Mouse (Mus musculus): Measurements from ENCODE around the gene Ms4a6b. TPM values are rescaled to one million over a fixed set of nuclear protein-coding genes. Genes with fewer than 3 reads are reported as not detected.
"Not testable (repeated sequence)": the region's sequence is repeated elsewhere in the genome, so short reads cannot be mapped to it uniquely, and the experiment has no call there.

Ms4a6b gene
- polyA plus RNA-seq, 1 experiment from 2014 or later = 0.33 TPM

GRCm38 (mm10) chr19:11544383-11544782, 28.1 kb downstream of the Ms4a6b start:
- not testable (repeated sequence) for H3K27me3 ChIP-seq (ENCODE audit: control insufficient read depth, insufficient read depth, low read length); ATAC-seq (ENCODE audit: low read depth); H3K4me1 ChIP-seq (ENCODE audit: control insufficient read depth, insufficient read depth, low read length); H3K4me3 ChIP-seq (ENCODE audit: low read depth, low read length); H3K27ac ChIP-seq (ENCODE audit: low read depth, low read length); H3K36me3 ChIP-seq (ENCODE audit: control insufficient read depth, insufficient read depth, low read length); H3K9me3 ChIP-seq (ENCODE audit: control insufficient read depth, low read length); H3K4me2 ChIP-seq (ENCODE audit: low read depth, low read length); H3K9ac ChIP-seq (replicated peaks; ENCODE audit: low read depth, low read length)
- 92% methylated on average over 2 of the region's 2 CpGs for WGBS

- Histone ChIP-seq H3K36me3 (ENCODE audit: control insufficient read depth, insufficient read depth, low read length) (no peaks in the 10 kb centered on the region), H3K4me2 (ENCODE audit: low read depth, low read length) (no peak overlapping the region), H3K4me3 (ENCODE audit: low read depth, low read length) (no peak overlapping the region), H3K9me3 (ENCODE audit: control insufficient read depth, low read length) (no peaks in the 10 kb centered on the region), H3K27me3 (ENCODE audit: control insufficient read depth, insufficient read depth, low read length) (no peaks in the 10 kb centered on the region), H3K27ac (ENCODE audit: low read depth, low read length) (no peak overlapping the region), H3K4me1 (ENCODE audit: control insufficient read depth, insufficient read depth, low read length) (no peaks in the 10 kb centered on the region), H3K9ac (replicated peaks; ENCODE audit: low read depth, low read length) (no peak overlapping the region)
- ATAC-seq (ENCODE audit: low read depth) = no peak
Measured at GRCm38 (mm10) chr19:11547911-11548310, 31.6 kb downstream of the Ms4a6b start.

- Histone ChIP-seq H3K36me3 (ENCODE audit: control insufficient read depth, insufficient read depth, low read length) (no peaks in the 10 kb centered on the region), H3K27me3 (ENCODE audit: control insufficient read depth, insufficient read depth, low read length) (no peaks in the 10 kb centered on the region), H3K4me1 (ENCODE audit: control insufficient read depth, insufficient read depth, low read length) (no peaks in the 10 kb centered on the region), H3K9ac (replicated peaks; ENCODE audit: low read depth, low read length) (no peak overlapping the region), H3K27ac (ENCODE audit: low read depth, low read length) (no peak overlapping the region), H3K4me2 (ENCODE audit: low read depth, low read length) (no peak overlapping the region), H3K4me3 (ENCODE audit: low read depth, low read length) (no peak overlapping the region), H3K9me3 (ENCODE audit: control insufficient read depth, low read length) (no peaks in the 10 kb centered on the region)
- WGBS = 93% methylated on average over 5 of the region's 5 CpGs
- ATAC-seq (ENCODE audit: low read depth) = no peak
Measured at GRCm38 (mm10) chr19:11554726-11555125, 38.4 kb downstream of the Ms4a6b start.

GRCm38 (mm10) chr19:11559560-11559959, 43.2 kb downstream of the Ms4a6b start:
- not testable (repeated sequence) for H3K4me2 ChIP-seq (ENCODE audit: low read depth, low read length); ATAC-seq (ENCODE audit: low read depth); H3K4me1 ChIP-seq (ENCODE audit: control insufficient read depth, insufficient read depth, low read length); H3K27me3 ChIP-seq (ENCODE audit: control insufficient read depth, insufficient read depth, low read length); H3K9ac ChIP-seq (replicated peaks; ENCODE audit: low read depth, low read length); H3K36me3 ChIP-seq (ENCODE audit: control insufficient read depth, insufficient read depth, low read length); H3K9me3 ChIP-seq (ENCODE audit: control insufficient read depth, low read length); H3K4me3 ChIP-seq (ENCODE audit: low read depth, low read length); H3K27ac ChIP-seq (ENCODE audit: low read depth, low read length)

GRCm38 (mm10) chr19:11574965-11575364, 58.7 kb downstream of the Ms4a6b start:
- no peak overlapping the region for H3K9ac ChIP-seq (replicated peaks; ENCODE audit: low read depth, low read length)
- H3K4me2 ChIP-seq (ENCODE audit: low read depth, low read length) = no peak overlapping the region
- ATAC-seq (ENCODE audit: low read depth) = peak; percentile 49; the same call in 1 of the 2 replicates
- no peak overlapping the region for H3K4me3 ChIP-seq (ENCODE audit: low read depth, low read length)
- H3K36me3 ChIP-seq (ENCODE audit: control insufficient read depth, insufficient read depth, low read length) = no peaks in the 10 kb centered on the region
- H3K27ac ChIP-seq (ENCODE audit: low read depth, low read length) = no peak overlapping the region
- H3K4me1 ChIP-seq (ENCODE audit: control insufficient read depth, insufficient read depth, low read length) = no peaks in the 10 kb centered on the region
- 83% methylated on average over 8 of the region's 8 CpGs for WGBS
- no peaks in the 10 kb centered on the region for H3K27me3 ChIP-seq (ENCODE audit: control insufficient read depth, insufficient read depth, low read length)
- no peaks in the 10 kb centered on the region for H3K9me3 ChIP-seq (ENCODE audit: control insufficient read depth, low read length)

Other genes with a start within 250 kb of the Ms4a6b start
- not detected in 2 replicates for gene Ms4a5, start 232.6 kb upstream of the Ms4a6b start, polyA plus RNA-seq (2014; fragmentation: Nextera tagmentation; extraction: Ambion mirVana)
- 0.06 TPM in 1 of 2 replicates, not detected in the other for gene Ms4a14, start 202.1 kb upstream of the Ms4a6b start, polyA plus RNA-seq (2014; fragmentation: Nextera tagmentation; extraction: Ambion mirVana)
- 0.63 and 4.0 TPM in 2 replicates for gene Ms4a7, start 180.4 kb upstream of the Ms4a6b start, polyA plus RNA-seq (2014; fragmentation: Nextera tagmentation; extraction: Ambion mirVana)
- 2.6 TPM in 1 of 2 replicates, not detected in the other for gene Ms4a4a, start 141.0 kb upstream of the Ms4a6b start, polyA plus RNA-seq (2014; fragmentation: Nextera tagmentation; extraction: Ambion mirVana)
- not detected in 2 replicates for gene Ms4a4c, start 111.7 kb upstream of the Ms4a6b start, polyA plus RNA-seq (2014; fragmentation: Nextera tagmentation; extraction: Ambion mirVana)
- not detected in 2 replicates for gene Ms4a4b, start 73.0 kb upstream of the Ms4a6b start, polyA plus RNA-seq (2014; fragmentation: Nextera tagmentation; extraction: Ambion mirVana)
- gene Ms4a6c, start 47.1 kb upstream of the Ms4a6b start, polyA plus RNA-seq (2014; fragmentation: Nextera tagmentation; extraction: Ambion mirVana) = 0.46 and 2.2 TPM in 2 replicates
- not detected in 2 replicates for gene Gm8369, start 30.6 kb upstream of the Ms4a6b start, polyA plus RNA-seq (2014; fragmentation: Nextera tagmentation; extraction: Ambion mirVana)
- gene Ms4a4d, start 20.3 kb downstream of the Ms4a6b start, polyA plus RNA-seq (2014; fragmentation: Nextera tagmentation; extraction: Ambion mirVana) = 0.17 TPM in 1 of 2 replicates, not detected in the other
- 0.90 and 2.2 TPM in 2 replicates for gene Ms4a6d, start 88.3 kb downstream of the Ms4a6b start, polyA plus RNA-seq (2014; fragmentation: Nextera tagmentation; extraction: Ambion mirVana)
- 0.15 and 0.40 TPM in 2 replicates for gene Ms4a2, start 107.2 kb downstream of the Ms4a6b start, polyA plus RNA-seq (2014; fragmentation: Nextera tagmentation; extraction: Ambion mirVana)
- gene Ms4a3, start 124.3 kb downstream of the Ms4a6b start, polyA plus RNA-seq (2014; fragmentation: Nextera tagmentation; extraction: Ambion mirVana) = not detected in 2 replicates
- not detected in 2 replicates for gene Oosp2, start 144.0 kb downstream of the Ms4a6b start, polyA plus RNA-seq (2014; fragmentation: Nextera tagmentation; extraction: Ambion mirVana)
- not detected in 2 replicates for gene Oosp1, start 174.6 kb downstream of the Ms4a6b start, polyA plus RNA-seq (2014; fragmentation: Nextera tagmentation; extraction: Ambion mirVana)
- gene Oosp3, start 180.5 kb downstream of the Ms4a6b start, polyA plus RNA-seq (2014; fragmentation: Nextera tagmentation; extraction: Ambion mirVana) = not detected in 2 replicates
- not detected in 2 replicates for gene Gif, start 231.0 kb downstream of the Ms4a6b start, polyA plus RNA-seq (2014; fragmentation: Nextera tagmentation; extraction: Ambion mirVana)